Mouse (Mus musculus) kidney, adult 2 months (tissue): ENCODE data around the gene Vmn1r55.

Source experiments
- CTCF ChIP-seq: fragments of 200-500 bp; conservative IDR thresholded peaks from 2 replicates; pipeline ENCODE4 v1.5.1; 2011; ENCODE audit warnings: low read depth, mild to moderate bottlenecking, control low read depth, low read length, moderate library complexity, mixed read lengths; ENCODE audit not compliant: insufficient read depth, insufficient read length
- POLR2A ChIP-seq: fragments of 200-500 bp; IDR thresholded peaks from one replicate; pipeline ENCODE4 v1.6.1; 2011; ENCODE audit warnings: low read depth, low read length, control low read depth

DNA sequence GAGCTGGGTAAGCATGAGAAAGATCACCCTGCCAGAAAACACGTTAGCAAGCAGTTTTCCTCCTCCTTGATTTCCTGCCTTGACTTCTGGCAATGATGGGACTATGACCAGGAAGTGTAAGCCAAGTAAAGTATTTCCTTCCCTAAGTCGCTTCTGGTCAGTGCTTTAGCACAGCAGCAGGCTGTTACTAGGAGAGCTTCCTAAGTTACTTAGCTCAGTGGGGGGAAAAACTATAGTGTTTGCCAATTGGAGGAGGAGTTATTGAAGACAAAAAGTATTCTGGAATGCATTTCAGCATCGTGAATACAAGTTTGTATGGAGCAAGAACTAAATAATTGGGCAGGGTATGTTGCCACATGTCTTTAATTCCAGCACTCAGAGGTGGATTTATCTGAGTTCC is 36.8 kb downstream of the Vmn1r55 start:
- TF ChIP-seq CTCF (no peak), POLR2A (no peak)
